Mouse (Mus musculus): ENCODE measurements around the gene Rilpl1. TPM values are rescaled to one million over a fixed set of nuclear protein-coding genes. Genes with fewer than 3 reads are reported as not detected.
"Not testable (repeated sequence)": the region's sequence is repeated elsewhere in the genome, so short reads cannot be mapped to it uniquely, and the experiment has no call there.

Gene Rilpl1
- total RNA-seq, 1 experiment from 2014 or later = 1.4 TPM

DNA sequence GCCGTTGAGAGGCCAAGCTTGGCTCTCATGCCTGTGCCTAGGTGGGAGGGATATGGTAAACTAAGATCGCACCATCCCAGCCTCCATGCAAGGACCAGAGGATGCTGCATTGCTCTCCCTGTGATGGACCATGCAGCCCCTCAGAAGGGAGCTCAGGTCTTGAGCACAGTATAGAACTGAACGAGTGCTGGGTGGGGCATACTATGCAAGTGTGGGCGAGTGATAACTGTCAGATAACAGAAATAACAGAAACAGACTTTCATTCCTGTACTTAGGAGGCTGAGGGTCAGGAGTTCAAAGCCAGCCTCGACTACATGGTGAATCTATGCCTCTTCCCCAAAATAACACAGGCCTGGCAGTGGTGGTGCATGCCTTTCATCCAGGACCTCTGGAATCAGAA, 3.8 kb upstream of the Rilpl1 start:
- ATAC-seq (replicated peaks; ENCODE audit: insufficient number of reproducible peaks, low FRiP score, low TSS enrichment, poor library complexity, severe bottlenecking) = no peak

DNA sequence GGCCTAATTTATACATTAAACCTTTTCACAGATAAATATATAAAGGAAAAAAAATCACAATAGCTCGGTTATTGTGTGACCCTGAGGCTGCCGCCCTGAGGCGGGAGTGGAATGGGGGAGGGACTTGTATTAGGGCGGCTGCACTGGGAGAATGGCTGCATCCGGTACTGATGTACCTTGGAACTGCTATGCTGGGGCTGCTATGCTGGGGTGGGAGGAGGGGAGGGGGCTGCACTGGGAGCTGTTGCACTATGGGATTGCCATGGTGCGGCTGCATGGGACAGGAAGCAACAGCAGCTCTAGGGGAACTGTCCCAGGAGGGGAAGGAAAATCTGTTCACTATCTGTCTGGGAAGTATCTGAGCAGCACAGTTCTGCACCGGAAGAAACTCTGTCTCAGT, 1.3 kb upstream of the Rilpl1 start:
- no peak for ATAC-seq (replicated peaks; ENCODE audit: insufficient number of reproducible peaks, low FRiP score, low TSS enrichment, poor library complexity, severe bottlenecking)

DNA sequence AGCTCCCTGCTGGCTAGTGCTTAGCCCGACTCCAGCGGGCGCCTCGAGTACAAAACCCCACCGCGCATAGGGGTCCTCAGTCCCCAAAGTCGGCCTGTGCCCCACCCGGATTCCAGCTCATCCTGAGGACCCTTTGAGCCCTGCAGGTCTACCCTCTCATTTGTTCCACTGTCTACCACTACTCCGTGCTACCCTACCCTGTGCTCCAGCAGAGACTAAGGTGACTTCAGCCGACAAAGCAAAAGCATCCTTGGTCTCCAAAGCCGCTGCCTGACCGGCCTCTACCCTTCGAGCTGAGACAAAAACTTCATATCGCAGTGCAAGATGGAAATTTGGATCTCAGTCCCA, 366 bp upstream of the Rilpl1 start:
- no peak for ATAC-seq (replicated peaks; ENCODE audit: insufficient number of reproducible peaks, low FRiP score, low TSS enrichment, poor library complexity, severe bottlenecking)

DNA sequence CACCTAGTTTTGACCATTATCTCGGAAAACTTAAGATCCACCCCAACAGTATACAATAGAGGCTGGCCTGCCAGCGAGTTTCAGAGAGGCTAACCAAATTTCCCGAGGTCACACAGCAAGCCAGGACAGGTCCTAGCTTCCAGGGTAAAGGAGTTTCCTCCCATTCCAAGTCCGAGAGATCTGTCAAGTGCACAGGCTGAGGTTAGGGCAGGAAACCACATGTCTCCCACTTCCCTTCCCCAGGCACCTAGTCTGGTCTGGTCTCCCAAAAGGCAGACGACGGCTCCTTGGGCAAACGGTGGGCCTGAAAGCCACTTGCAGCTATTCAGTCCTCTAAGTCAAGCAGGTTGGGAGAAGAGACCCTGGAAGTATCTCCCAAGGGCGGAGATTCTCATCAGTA, 1.5 kb downstream of the Rilpl1 start:
- ATAC-seq (replicated peaks; ENCODE audit: insufficient number of reproducible peaks, low FRiP score, low TSS enrichment, poor library complexity, severe bottlenecking) = no peak

DNA sequence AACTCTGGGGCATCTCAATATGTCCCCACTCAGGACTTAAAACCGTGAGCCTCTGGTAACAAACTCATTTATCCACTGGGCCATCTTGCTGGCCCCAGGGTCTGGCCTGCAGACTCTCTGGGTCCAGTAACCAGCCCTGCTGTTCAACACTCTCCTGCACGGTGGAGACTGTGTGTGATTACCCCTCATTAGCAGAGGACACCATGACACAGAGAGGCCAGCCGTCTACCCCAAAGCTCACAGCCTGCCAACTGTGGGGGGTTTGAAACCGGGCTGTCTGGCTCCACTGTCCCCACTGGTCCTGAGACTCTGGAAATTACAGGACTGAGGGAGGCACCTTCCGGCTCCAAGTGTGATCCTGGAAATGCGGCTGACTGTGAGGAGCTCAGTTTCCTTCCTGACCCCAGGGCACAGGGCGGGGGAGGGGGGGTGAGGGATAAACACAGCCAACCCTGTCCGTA, 2.0 kb downstream of the Rilpl1 start:
- no peak for ATAC-seq (replicated peaks; ENCODE audit: insufficient number of reproducible peaks, low FRiP score, low TSS enrichment, poor library complexity, severe bottlenecking)

DNA sequence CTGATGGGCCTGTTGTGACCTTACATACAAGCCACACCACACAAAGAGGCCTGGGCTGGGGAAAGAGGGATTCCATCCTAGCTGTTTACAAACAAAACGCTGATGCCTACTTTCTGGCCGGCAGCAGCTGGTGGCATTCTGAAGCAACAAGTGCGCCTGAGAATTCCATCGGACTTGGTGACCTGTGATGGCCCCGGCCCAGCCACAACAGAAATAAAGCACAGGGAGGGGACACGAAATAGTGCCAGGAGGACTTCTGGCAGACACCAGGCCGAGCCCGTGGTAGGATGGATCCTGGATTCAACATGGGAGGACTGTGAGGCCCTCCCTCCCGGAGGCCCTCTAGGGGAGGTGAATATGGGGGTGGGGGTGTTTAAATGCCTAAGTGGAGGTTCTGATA, 2.4 kb downstream of the Rilpl1 start:
- no peak for ATAC-seq (replicated peaks; ENCODE audit: insufficient number of reproducible peaks, low FRiP score, low TSS enrichment, poor library complexity, severe bottlenecking)

DNA sequence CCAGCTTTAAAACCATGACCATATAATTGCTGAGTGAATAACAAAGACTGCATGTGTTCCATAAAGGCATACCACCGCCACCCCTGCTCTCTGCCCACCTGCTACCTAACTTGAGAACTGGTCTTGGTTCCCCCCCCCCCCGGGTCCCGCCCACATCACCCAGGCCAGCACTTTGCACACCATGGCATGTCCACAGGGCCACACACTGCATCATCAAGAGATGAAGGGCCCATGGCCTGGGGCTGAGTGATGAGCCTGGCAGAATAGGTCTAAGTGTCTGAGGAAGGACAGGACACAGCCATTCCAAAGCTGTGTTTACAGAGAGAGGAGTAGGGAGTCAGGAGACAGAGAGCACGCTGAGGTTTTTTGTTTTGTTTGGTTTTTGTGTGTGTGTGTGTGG, 2.8 kb downstream of the Rilpl1 start:
- no peak for ATAC-seq (replicated peaks; ENCODE audit: insufficient number of reproducible peaks, low FRiP score, low TSS enrichment, poor library complexity, severe bottlenecking)

DNA sequence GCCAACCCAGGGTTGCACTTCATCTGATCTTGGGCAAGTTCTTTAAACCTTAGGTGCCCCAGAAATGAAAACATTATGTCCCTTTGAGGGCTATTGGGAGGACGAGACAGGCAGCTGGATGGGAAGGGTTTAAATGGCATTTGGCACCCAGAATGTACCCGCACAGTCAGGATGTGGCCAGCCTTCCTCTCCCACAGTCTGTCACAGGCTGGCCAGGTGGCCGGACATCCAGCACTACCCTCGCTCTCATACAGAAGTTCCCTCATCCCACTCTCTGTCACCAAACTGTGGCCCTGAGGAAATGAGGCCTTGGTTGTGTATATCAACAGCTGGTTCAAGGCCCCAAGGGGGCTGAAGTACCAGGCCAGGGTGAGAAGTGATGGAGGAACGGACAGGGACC, 6.2 kb downstream of the Rilpl1 start:
- ATAC-seq (replicated peaks; ENCODE audit: insufficient number of reproducible peaks, low FRiP score, low TSS enrichment, poor library complexity, severe bottlenecking) = no peak

DNA sequence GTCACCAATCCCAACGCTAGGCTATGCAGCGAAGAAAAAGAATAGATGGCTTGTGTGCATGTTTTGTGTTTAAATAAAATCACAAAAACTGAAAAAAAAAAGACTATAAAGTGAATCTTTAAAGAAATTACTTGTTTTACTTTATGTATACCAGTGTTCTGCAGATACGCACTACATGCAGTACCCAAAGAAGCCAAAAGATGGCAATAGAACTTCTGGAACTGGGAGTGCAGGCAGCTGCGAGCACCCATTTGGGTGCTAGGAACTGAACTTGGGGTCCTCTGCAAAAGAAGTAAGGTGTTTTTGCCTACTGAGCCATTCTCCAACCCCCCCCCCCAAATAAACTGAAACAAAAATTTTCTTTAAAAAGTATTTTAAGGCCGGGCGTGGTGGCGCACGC, 8.2 kb downstream of the Rilpl1 start:
- no peak for ATAC-seq (replicated peaks; ENCODE audit: insufficient number of reproducible peaks, low FRiP score, low TSS enrichment, poor library complexity, severe bottlenecking)

DNA sequence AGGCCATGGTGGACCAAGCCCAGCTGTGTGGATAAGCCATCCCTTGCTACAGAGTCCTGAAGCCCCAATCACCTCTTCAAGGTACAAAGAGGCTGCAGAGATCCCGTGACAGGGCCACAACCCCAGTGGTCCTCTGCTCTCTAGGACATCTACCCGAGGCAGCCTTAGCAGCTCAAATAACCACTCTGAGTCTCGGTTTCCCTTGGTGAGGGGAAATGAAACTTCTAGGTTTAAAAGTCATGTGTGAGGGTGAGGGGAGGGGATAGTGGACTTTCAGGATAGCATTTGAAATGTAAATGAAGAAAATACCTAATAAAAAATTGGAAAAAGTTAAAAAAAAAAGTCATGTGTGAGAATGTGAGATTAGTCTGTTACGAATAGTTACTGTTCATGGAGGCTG, 9.6 kb downstream of the Rilpl1 start:
- ATAC-seq (replicated peaks; ENCODE audit: insufficient number of reproducible peaks, low FRiP score, low TSS enrichment, poor library complexity, severe bottlenecking) = no peak; the same call in 1 of the 2 replicates

DNA sequence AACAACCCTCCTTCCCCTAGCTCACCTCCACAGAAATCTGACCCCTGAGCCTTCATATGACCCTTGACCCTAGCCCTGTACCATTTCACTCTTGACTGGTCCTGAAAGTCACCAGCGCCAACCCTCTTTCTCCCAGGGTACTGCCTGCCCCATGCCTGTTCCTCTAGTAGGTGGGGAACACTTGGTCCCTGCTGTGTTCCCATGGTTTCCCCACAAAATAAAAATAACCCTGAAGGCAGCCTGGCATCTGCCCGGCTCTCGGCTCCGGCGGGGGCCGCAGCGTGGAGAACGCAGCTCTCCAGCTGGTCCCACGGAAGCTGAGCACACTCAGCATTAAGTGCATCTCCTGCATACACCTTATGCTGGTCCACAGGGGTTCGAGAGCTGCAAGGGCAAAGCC, 12.5 kb downstream of the Rilpl1 start:
- no peak for ATAC-seq (replicated peaks; ENCODE audit: insufficient number of reproducible peaks, low FRiP score, low TSS enrichment, poor library complexity, severe bottlenecking)

DNA sequence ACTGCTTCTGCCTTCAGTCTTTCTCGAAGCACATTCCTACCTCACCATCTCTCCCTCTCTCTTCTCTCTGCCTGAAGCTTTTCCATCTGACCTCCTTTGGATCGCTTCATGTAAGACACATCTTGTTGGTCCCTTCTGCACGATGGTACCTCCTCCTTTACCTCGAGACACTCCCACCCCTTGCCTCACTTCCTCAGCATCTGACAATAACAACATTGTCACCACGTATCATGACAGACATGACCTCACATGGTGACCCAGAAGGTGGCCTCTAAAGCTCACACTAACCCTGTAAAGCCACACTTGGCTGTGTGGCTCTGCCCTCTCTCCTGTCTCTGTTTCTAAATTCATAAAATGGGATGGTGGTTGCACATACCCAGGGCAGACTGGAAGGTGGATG, 15.4 kb downstream of the Rilpl1 start:
- no peak for ATAC-seq (replicated peaks; ENCODE audit: insufficient number of reproducible peaks, low FRiP score, low TSS enrichment, poor library complexity, severe bottlenecking)

DNA sequence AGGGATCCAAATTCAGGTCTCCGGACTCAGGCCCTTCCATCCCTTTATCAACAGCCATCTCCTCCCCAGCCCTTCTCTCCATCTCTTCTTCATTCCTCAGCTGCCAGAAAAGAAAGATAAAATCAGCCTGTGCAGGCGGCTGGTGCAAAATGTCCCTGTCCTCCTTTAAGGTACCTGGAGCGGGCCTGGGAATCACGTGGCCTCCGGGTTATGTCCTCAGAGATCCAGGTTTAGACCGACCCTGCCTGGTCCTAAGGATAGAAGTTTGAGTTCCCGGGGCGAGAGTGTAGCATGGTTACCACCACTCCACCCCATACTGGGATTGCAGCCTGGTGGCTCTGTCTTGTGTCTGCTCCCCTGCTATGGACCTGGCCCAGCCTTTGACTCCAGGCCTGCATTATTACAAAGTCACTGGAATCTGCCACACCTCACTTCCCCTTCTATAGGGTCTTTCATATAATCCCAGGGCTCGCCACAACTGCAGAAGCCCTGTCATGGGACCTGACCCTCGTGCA, 20.6 kb downstream of the Rilpl1 start:
- no peak for ATAC-seq (replicated peaks; ENCODE audit: insufficient number of reproducible peaks, low FRiP score, low TSS enrichment, poor library complexity, severe bottlenecking)

DNA sequence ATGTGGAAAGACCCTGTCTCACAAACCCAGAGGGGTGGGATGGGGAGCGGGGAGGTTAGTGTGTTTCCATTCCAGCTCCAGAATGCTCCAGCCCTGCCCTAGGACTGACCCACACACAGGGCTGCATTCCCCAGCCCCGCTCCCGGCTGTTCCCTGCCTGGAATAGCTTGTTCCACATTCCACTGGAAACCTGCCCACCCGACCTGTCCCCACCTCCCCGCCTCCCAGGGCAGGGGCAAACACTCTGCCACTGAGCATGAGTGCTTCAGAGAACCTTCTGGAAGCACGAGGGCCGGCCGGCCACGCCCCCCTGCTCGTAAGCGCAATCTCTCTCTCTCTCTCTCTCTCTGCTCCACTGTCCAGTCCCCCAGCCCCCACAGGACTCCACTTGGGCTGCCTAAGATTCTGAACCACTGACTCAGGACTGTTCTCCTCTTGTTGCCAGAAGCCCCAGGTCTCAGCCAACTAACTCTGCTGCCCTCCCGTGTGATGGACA, 21.4 kb downstream of the Rilpl1 start:
- no peak; the same call in 1 of the 2 replicates for ATAC-seq (replicated peaks; ENCODE audit: insufficient number of reproducible peaks, low FRiP score, low TSS enrichment, poor library complexity, severe bottlenecking)

DNA sequence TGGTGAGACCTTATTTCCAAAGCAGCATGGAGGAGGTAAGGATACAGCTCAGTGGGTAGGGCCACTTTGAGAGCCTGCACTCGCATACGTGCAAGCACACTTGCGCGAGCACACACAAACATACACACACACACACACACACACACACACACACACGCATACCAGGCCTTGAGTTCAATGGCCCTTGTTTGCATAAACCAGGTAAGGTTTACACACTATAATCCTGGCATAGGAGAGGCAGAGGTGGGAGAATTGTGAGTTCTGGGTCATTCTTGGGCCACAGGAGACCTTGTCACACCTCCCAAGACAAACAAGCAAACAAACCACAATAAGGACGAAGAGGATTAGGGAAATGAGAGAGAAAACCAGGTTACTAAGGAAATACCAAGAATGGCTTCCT, 22.0 kb downstream of the Rilpl1 start:
- ATAC-seq (replicated peaks; ENCODE audit: insufficient number of reproducible peaks, low FRiP score, low TSS enrichment, poor library complexity, severe bottlenecking) = no peak

DNA sequence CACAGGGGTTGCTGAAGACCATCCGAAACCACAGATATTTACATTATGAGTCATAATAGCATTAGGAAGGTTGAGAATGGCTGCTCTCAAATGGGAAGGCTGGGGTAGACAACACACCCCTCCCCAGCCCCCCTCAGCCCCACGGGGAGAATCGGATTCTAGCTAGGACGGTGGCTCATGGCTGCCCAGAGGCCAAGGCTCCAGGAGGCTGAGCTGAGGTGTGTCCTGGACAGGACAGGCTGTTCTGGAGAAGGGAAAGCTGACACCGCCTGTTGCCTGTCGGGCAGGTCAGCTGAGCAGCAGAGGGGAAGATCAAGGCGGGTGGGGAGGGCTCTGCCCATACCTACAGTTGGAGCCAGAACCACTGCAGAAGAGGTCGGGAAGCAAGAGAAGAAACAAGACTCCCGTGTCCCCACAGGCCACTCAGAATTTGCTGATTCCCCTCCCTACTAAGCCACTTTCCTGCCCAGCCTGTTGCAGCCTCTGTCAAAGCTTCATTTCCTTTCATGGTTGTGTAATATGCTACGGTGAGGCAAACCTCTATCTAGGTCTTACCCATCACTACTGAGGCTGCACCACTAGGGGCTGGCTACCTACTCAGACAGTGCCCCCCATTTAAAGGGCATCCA, 24.3 kb downstream of the Rilpl1 start:
- peak; percentile 27; the same call in 1 of the 2 replicates for ATAC-seq (replicated peaks; ENCODE audit: insufficient number of reproducible peaks, low FRiP score, low TSS enrichment, poor library complexity, severe bottlenecking)

DNA sequence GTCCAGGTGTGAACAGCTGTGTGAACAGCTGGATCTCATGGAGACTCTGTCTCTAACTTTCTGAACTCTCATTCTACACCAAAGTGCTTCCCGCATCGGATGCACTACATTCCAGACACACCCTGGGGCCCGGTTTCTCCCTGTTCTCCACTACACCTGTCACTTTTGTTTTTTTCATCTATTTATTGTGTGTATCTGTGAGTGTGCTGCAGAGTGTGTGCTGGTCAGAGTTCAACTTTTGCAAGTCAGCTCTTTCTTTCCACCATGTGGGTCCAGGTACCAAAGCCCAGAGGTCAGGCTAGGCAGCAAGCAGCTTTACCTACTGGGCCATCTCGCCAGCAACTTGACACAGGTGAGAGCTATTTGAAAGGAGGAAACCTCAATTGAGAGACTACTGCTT, 26.0 kb downstream of the Rilpl1 start:
- ATAC-seq (replicated peaks; ENCODE audit: insufficient number of reproducible peaks, low FRiP score, low TSS enrichment, poor library complexity, severe bottlenecking) = no peak

DNA sequence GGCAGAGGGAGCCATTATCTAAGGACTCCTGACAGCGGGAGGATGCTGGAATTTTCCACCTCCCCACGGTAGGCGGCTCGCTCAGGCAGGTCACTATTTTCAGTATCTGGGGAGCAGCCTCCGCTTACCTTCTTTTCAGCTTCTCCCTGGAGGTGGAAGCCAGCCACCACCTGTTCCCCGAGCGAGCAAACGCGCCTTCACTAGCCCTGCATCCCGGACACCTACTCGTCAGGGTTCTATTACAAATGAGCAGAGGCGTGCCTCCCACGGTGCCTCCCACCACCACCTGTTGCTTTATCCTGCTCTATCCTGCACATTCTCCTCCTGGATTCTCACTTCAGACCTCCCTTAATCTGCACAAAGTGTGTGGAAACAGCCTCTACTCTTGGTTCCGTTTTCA, 27.4 kb downstream of the Rilpl1 start:
- no peak for ATAC-seq (replicated peaks; ENCODE audit: insufficient number of reproducible peaks, low FRiP score, low TSS enrichment, poor library complexity, severe bottlenecking)

DNA sequence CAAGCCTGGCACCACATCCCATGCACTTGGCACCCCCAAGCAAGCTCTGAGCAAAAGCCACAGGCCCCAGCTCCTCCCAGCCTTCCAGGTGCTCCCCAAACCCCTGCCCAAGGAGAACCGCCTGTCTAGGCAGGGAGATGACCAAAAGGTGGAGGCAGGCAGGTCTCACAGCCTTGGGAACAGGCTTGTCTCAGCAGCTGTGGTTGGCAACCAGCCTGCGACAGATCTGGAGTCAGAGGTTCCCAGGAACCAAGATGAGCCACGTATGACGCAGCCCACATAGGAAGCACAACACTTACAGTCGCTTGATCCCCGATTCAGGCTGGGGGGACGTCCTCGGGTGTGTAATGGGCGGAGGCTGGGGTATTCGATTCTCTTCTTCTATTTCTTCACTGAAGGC, 29.6 kb downstream of the Rilpl1 start:
- ATAC-seq (replicated peaks; ENCODE audit: insufficient number of reproducible peaks, low FRiP score, low TSS enrichment, poor library complexity, severe bottlenecking) = no peak

DNA sequence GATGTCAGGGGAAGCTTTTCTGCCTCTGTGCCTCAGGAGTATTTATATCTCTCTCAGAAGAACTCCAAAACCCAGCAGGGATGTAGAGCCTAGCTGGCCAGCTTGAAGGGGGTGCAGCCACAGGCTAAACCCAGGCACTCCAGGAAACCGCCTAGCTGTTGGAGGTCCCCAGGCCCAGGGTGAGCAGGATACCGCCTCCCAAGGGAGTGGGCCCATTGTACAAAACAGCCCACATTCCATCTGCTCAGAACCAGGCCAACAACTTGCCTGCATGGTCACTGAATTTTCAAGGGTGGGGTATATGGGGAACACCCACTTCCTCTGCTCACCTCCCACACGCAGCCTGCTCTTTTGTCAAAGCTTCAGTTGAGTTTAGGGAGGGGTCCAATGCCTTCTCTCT, 30.6 kb downstream of the Rilpl1 start:
- no peak for ATAC-seq (replicated peaks; ENCODE audit: insufficient number of reproducible peaks, low FRiP score, low TSS enrichment, poor library complexity, severe bottlenecking)

DNA sequence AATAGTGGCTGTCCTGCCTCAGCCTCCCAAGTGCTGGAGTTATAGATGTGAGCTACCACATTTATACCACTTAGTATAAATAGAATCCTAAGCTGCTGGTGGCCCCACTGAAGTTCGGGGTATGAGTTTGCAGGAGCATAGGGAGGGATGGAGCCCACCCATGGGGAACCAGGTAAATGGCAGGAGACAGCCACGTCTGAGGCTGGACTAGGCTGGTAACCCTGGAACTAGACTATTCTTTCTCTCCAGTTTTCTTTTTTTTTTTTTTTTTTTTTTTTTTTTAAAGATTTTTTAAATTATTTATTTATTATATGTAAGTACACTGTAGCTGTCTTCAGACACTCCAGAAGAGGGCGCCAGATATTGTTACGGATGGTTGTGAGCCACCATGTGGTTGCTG, 31.2 kb downstream of the Rilpl1 start:
- not testable (repeated sequence) for ATAC-seq (replicated peaks; ENCODE audit: insufficient number of reproducible peaks, low FRiP score, low TSS enrichment, poor library complexity, severe bottlenecking)

All from monocyte, adult 5-6 weeks (primary cell).